Comparison of ENCODE assay signal across 8 mouse cellular contexts in the genomic region with DNA sequence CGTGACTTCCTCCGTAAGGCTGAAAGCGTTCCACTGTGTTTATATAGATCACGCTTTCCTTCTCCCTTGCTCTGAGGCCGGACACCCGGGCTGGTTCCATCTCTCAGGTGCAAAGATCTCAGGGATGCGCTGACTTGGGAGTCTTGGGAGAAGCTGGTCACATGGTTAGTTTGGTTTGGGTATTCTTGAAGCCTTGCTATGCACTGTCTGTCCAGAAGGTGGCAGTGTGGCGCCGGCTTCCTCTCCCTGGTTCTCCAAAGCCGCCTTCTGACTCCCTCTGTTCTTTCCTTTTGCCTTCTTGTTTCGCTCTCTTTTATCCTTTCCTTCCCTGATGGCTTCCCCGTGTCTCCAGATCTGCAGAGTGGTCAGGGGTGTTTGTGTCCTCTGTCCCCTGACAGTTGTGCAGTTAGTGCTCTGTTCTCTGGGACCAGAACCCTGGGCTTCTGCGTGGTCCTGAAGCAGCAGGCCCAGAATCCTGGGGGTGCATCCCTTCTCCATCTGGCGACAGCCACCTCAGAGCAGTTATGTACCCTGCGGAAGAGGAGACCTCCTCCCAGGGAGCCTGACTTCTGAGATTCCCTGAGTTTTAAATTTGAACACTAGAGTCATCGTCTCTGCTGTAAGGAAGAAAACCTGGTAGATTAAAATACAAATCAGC.
DNase-seq lines count a peak whose midpoint lies in the region; ATAC-seq and TF ChIP-seq lines count a peak whose summit lies in the region.

No protein-coding gene starts in this region.

- in situ Hi-C loops in CH12.LX (cut with MboI; ENCODE audit: low pct_ligation_motif_present, low pct_unique_long_range_greater_than_20kb, low sequenced_read_pairs) = loop anchor here (10.0 kb wide), 1 partner anchor 60 kb away; no protein-coding TSS in a partner anchor

- peaks cover 14 to 45% of the 10 kb centered on the region in 2 experiments for H3K4me1 ChIP-seq in CH12.LX (ENCODE audit: control insufficient read depth in 1 of 2, insufficient read depth in 2 of 2)
- H3K4me1 ChIP-seq in embryonic facial prominence, embryonic 15.5 days = peaks cover 32% of the 10 kb centered on the region
- peaks cover 33 to 50% of the 10 kb centered on the region in 2 experiments for H3K4me1 ChIP-seq in heart, embryonic 14.5 days (ENCODE audit: control insufficient read depth in 2 of 2, insufficient read depth in 2 of 2, low read length in 2 of 2)
- peaks cover 19% of the 10 kb centered on the region for H3K4me1 ChIP-seq in lung, adult 2 months (ENCODE audit: control insufficient read depth, insufficient read depth, low read length)

- no peaks in the 10 kb centered on the region for H3K9me3 ChIP-seq in CH12.LX (replicated peaks; ENCODE audit: low read length)
- H3K9me3 ChIP-seq in embryonic facial prominence, embryonic 15.5 days (replicated peaks) = no peaks in the 10 kb centered on the region
- H3K9me3 ChIP-seq in heart, embryonic 14.5 days (ENCODE audit: control insufficient read depth, low read length) = no peaks in the 10 kb centered on the region

- no peak overlapping the region for H3K4me2 ChIP-seq in CH12.LX (ENCODE audit: insufficient read depth, low read depth, poor library complexity, severe bottlenecking)
- 0 out of 2 replicates have a peak overlapping the region, but pooled peaks have one; percentile 22 for H3K4me2 ChIP-seq in embryonic facial prominence, embryonic 15.5 days (replicated peaks)
- H3K4me2 ChIP-seq in heart, embryonic 14.5 days (ENCODE audit: low read length) = no peak overlapping the region

- H3K36me3 ChIP-seq in CH12.LX (replicated peaks in 1 of 2; ENCODE audit: control insufficient read depth in 1 of 2, insufficient read depth in 1 of 2, low read length in 1 of 2) = peaks cover 3 to 42% of the 10 kb centered on the region in 2 experiments
- no peaks in the 10 kb centered on the region for H3K36me3 ChIP-seq in embryonic facial prominence, embryonic 15.5 days
- no peaks in the 10 kb centered on the region for H3K36me3 ChIP-seq in heart, embryonic 14.5 days (ENCODE audit: control insufficient read depth, insufficient read depth, low read length)

- DNase-seq in CH12.LX (ENCODE audit: extremely low read depth) = peak; percentile 66
- peak; percentile 76 to 79 for DNase-seq in adrenal gland, postnatal 36 days
- peak; percentile 89 to 96 for DNase-seq in layer of hippocampus, adult 18-20 months (ENCODE audit: low spot score in 2 of 2)
- peak; percentile 82 for DNase-seq in lung, adult 2 months
- DNase-seq in thymus, postnatal 14 days = peak; percentile 73

- dilution Hi-C loops in CH12.LX (cut with MboI; ENCODE audit: extremely low pct_ligation_motif_present, extremely low pct_unique_long_range_greater_than_20kb, low sequenced_read_pairs) = no loop called here

- peak; percentile 49 for TF ChIP-seq RAD21 in CH12.LX (IDR thresholded peaks at IDR 0.05; ENCODE audit: low read depth, low read length)

- no peak overlapping the region for H3K4me3 ChIP-seq in CH12.LX (replicated peaks in 1 of 3; ENCODE audit: low read depth in 2 of 3, low read length in 2 of 3, poor library complexity in 1 of 3)
- no peak overlapping the region for H3K4me3 ChIP-seq in embryonic facial prominence, embryonic 15.5 days (replicated peaks)
- no peak overlapping the region for H3K4me3 ChIP-seq in heart, embryonic 14.5 days (ENCODE audit: control insufficient read depth in 1 of 2, insufficient read depth in 1 of 2, low read depth in 1 of 2, low read length in 2 of 2)
- no peak overlapping the region for H3K4me3 ChIP-seq in lung, adult 2 months (replicated peaks; ENCODE audit: extremely low read depth, low read depth, low read length)

- TF ChIP-seq EP300 in CH12.LX (IDR thresholded peaks at IDR 0.05; ENCODE audit: low read length) = no peak

- peak; percentile 30; the same call in 1 of the 2 replicates for ATAC-seq in embryonic facial prominence, embryonic 15.5 days (ENCODE audit: insufficient number of reproducible peaks, low FRiP score, low TSS enrichment, low read depth)
- no peak for ATAC-seq in heart, embryonic 14.5 days (ENCODE audit: insufficient number of reproducible peaks, insufficient read depth, low FRiP score, low read depth)
- peak; percentile 43; the same call in 1 of the 2 replicates for ATAC-seq in neutrophil, adult 5-6 weeks (ENCODE audit: extremely low read depth, insufficient number of reproducible peaks, low FRiP score, poor library complexity, severe bottlenecking)

- WGBS in embryonic facial prominence, embryonic 15.5 days = 34% methylated on average over 16 of the region's 16 CpGs
- WGBS in heart, embryonic 14.5 days = 36% methylated on average over 16 of the region's 16 CpGs
- WGBS in lung, adult 2 months = 38% methylated on average over 16 of the region's 16 CpGs

- no peaks in the 10 kb centered on the region; the same call in 1 of the 2 replicates for H3K79me2 ChIP-seq in CH12.LX (replicated peaks; ENCODE audit: control insufficient read depth, extremely low read depth, insufficient read depth, poor library complexity, severe bottlenecking)

- H3K27ac ChIP-seq in CH12.LX (ENCODE audit: insufficient read depth, low read depth) = no peak overlapping the region
- 0 out of 2 replicates have a peak overlapping the region, but pooled peaks have one; percentile 22 for H3K27ac ChIP-seq in embryonic facial prominence, embryonic 15.5 days (replicated peaks)
- no peak overlapping the region for H3K27ac ChIP-seq in heart, embryonic 14.5 days (replicated peaks in 1 of 2; ENCODE audit: control insufficient read depth in 1 of 2, insufficient read depth in 1 of 2, low read depth in 2 of 2, low read length in 2 of 2)

- no peak for TF ChIP-seq POLR2A in CH12.LX (IDR thresholded peaks at IDR 0.05; ENCODE audit: low read depth, low read length)
- no peak for TF ChIP-seq POLR2A in lung, adult 2 months (IDR thresholded peaks at IDR 0.05; ENCODE audit: borderline replicate concordance, extremely low read depth, low read depth, low read length)

- H3K9ac ChIP-seq in CH12.LX (ENCODE audit: insufficient read depth, low read depth) = no peak overlapping the region
- no peak overlapping the region for H3K9ac ChIP-seq in embryonic facial prominence, embryonic 15.5 days
- 0 out of 2 replicates have a peak overlapping the region, but pooled peaks have one; percentile 42 for H3K9ac ChIP-seq in heart, embryonic 14.5 days (ENCODE audit: low read length)

- no peaks in the 10 kb centered on the region for H3K27me3 ChIP-seq in CH12.LX (replicated peaks)
- H3K27me3 ChIP-seq in embryonic facial prominence, embryonic 15.5 days = no peaks in the 10 kb centered on the region
- no peaks in the 10 kb centered on the region for H3K27me3 ChIP-seq in heart, embryonic 14.5 days (ENCODE audit: control insufficient read depth, insufficient read depth, low read length)

- peak; percentile 78 to 84 for TF ChIP-seq CTCF in CH12.LX (conservative IDR thresholded peaks at IDR 0.05 in 1 of 2, IDR thresholded peaks at IDR 0.05 in 1 of 2; ENCODE audit: low read depth in 2 of 2, low read length in 2 of 2)
- TF ChIP-seq CTCF in lung, adult 2 months (IDR thresholded peaks at IDR 0.05; ENCODE audit: insufficient read depth, low read length) = peak; percentile 93

TF ChIP-seq in CH12.LX, 34 proteins besides CTCF, POLR2A, EP300 and RAD21:
- TF ChIP-seq SMC3 (IDR thresholded peaks at IDR 0.05; ENCODE audit: low read depth, low read length) = peak; percentile 41
- TF ChIP-seq TCF12 (IDR thresholded peaks at IDR 0.05; ENCODE audit: low read depth, low read length) = no peak
- TF ChIP-seq JUN (IDR thresholded peaks at IDR 0.05; ENCODE audit: insufficient read depth, low read depth, low read length) = no peak
- no peak for TF ChIP-seq MAX (IDR thresholded peaks at IDR 0.05; ENCODE audit: low read length)
- no peak for TF ChIP-seq BHLHE40 (IDR thresholded peaks at IDR 0.05; ENCODE audit: low read depth, low read length)
- TF ChIP-seq SIN3A (IDR thresholded peaks at IDR 0.05; ENCODE audit: low read length) = no peak
- TF ChIP-seq USF1 (IDR thresholded peaks at IDR 0.05; ENCODE audit: low read depth, low read length) = peak; percentile 30; the same call in 1 of the 2 replicates
- no peak for TF ChIP-seq GABPA (IDR thresholded peaks at IDR 0.05; ENCODE audit: insufficient replicate concordance, low read depth, low read length)
- TF ChIP-seq E2F4 (IDR thresholded peaks at IDR 0.05; ENCODE audit: insufficient replicate concordance, low read depth, low read length) = no peak
- no peak for TF ChIP-seq IRF4 (IDR thresholded peaks at IDR 0.05; ENCODE audit: low read depth, low read length)
- TF ChIP-seq USF2 (conservative IDR thresholded peaks at IDR 0.05; ENCODE audit: low read depth, low read length) = peak; percentile 48; the same call in 1 of the 2 replicates
- TF ChIP-seq CHD1 (IDR thresholded peaks at IDR 0.05; ENCODE audit: low read depth, low read length) = no peak
